Mouse (Mus musculus) hindbrain, embryonic 16.5 days (tissue): ENCODE measurements around the gene Faf2. TPM values are rescaled to one million over a fixed set of nuclear protein-coding genes. Genes with fewer than 3 reads are reported as not detected.

Experiments used
- ATAC-seq: fragments of 200-750 bp; cut with Nextera tagmentation; 2 replicates; pipeline ENCODE4 v1.8.0; 2017; ENCODE audit warnings: moderate TSS enrichment, moderate library complexity
- H3K27ac ChIP-seq: fragments of 300-500 bp; sonication (generic); 2 replicates; pipeline ENCODE4 v1.5.1; 2014; ENCODE audit warnings: low read depth, mild to moderate bottlenecking, control low read depth, low read length, moderate library complexity
- H3K27me3 ChIP-seq: fragments of 300-500 bp; sonication (generic); replicated peaks from 2 replicates; pipeline ENCODE4 v1.6.1; 2014; ENCODE audit warnings: low read length; ENCODE audit not compliant: control insufficient read depth, insufficient read depth
- H3K36me3 ChIP-seq: fragments of 300-500 bp; sonication (generic); 2 replicates; pipeline ENCODE4 v1.6.1; 2014; ENCODE audit warnings: mild to moderate bottlenecking, low read length, moderate library complexity, mixed read lengths; ENCODE audit not compliant: control insufficient read depth, insufficient read depth
- H3K4me1 ChIP-seq: fragments of 300-500 bp; sonication (generic); 2 replicates; pipeline ENCODE4 v1.6.1; 2014; ENCODE audit warnings: low read depth, low read length; ENCODE audit not compliant: control insufficient read depth, insufficient read depth
- H3K4me2 ChIP-seq: fragments of 300-500 bp; sonication (generic); 2 replicates; pipeline ENCODE4 v1.6.1; 2014; ENCODE audit warnings: mild to moderate bottlenecking, low read length, control low read depth, moderate library complexity
- H3K4me3 ChIP-seq: fragments of 300-500 bp; sonication (generic); 2 replicates; pipeline ENCODE4 v1.5.1; 2014; ENCODE audit warnings: mild to moderate bottlenecking, low read length, control low read depth, moderate library complexity
- H3K9ac ChIP-seq: fragments of 300-500 bp; sonication (generic); 2 replicates; pipeline ENCODE4 v1.6.1; 2014; ENCODE audit warnings: low read depth, mild to moderate bottlenecking, control low read depth, low read length, moderate library complexity
- H3K9me3 ChIP-seq: fragments of 300-500 bp; sonication (generic); 2 replicates; pipeline ENCODE4 v1.6.1; 2014; ENCODE audit warnings: mild to moderate bottlenecking, low read length, moderate library complexity; ENCODE audit not compliant: control insufficient read depth
- WGBS: fragments of 180-500 bp; shearing (Covaris S2); extraction: QIAGEN DNeasy Blood & Tissue Kit; methylation state at CpG from one replicate; pipeline ENCODE4 v1.1.7; 2014; 5-methylcytosine and 5-hydroxymethylcytosine counted together
- polyA plus RNA-seq: library from polyadenylated mRNA; unstranded; fragments of >200 nt; fragmentation: Nextera tagmentation; extraction: Ambion mirVana; gene quantifications from 2 replicates; pipeline ENCODE4 v1.2.1, GENCODE M21; 2015

Gene Faf2
- 61.9 and 64.7 TPM in 2 replicates for polyA plus RNA-seq

GRCm38 (mm10) chr13:54621155-54621932 lies at the start of gene Faf2:
Faf2 (plus strand) TSS chr13:54621784.
- H3K9me3 ChIP-seq = no peaks in the 10 kb centered on the region
- H3K4me1 ChIP-seq = peaks cover 12% of the 10 kb centered on the region
- peak within 1 kb of the TSS; percentile 75 for H3K27ac ChIP-seq
- H3K9ac ChIP-seq = peak within 1 kb of the TSS; percentile 73
- H3K4me3 ChIP-seq = peak within 1 kb of the TSS; percentile 72
- peak within 1 kb of the TSS; percentile 88 for H3K4me2 ChIP-seq
- no peaks in the 10 kb centered on the region for H3K36me3 ChIP-seq
- ATAC-seq = peak; percentile 98
- H3K27me3 ChIP-seq = no peaks in the 10 kb centered on the region
- WGBS = 13% methylated on average over 41 of the region's 44 CpGs

GRCm38 (mm10) chr13:54572621-54573020 lies 49.0 kb upstream of the Faf2 start:
- Histone ChIP-seq H3K9me3 (no peaks in the 10 kb centered on the region), H3K4me2 (no peak overlapping the region), H3K27ac (no peak overlapping the region), H3K9ac (no peak overlapping the region), H3K36me3 (peaks cover 3% of the 10 kb centered on the region; the same call in 1 of the 2 replicates), H3K4me1 (peaks cover 22% of the 10 kb centered on the region), H3K27me3 (peaks cover 3% of the 10 kb centered on the region; the same call in 1 of the 2 replicates), H3K4me3 (no peak overlapping the region)
- no peak for ATAC-seq
- 90% methylated on average over 4 of the region's 4 CpGs for WGBS

GRCm38 (mm10) chr13:54574854-54575481 lies 46.6 kb upstream of the Faf2 start, which contains the start of gene Arl10:
Arl10 (plus strand) TSS chr13:54575015.
- Histone ChIP-seq H3K36me3 (peaks cover 9% of the 10 kb centered on the region), H3K9ac (peak within 1 kb of the TSS; percentile 99), H3K9me3 (no peaks in the 10 kb centered on the region), H3K27me3 (peaks cover 3% of the 10 kb centered on the region; the same call in 1 of the 2 replicates), H3K4me3 (peak within 1 kb of the TSS; percentile 99), H3K4me2 (peak within 1 kb of the TSS; percentile 94), H3K27ac (peak within 1 kb of the TSS; percentile 85), H3K4me1 (peaks cover 22% of the 10 kb centered on the region)
- WGBS = under 1% methylated on average over 52 of the region's 55 CpGs
- peak; percentile 95 for ATAC-seq

- Histone ChIP-seq H3K27ac (peak overlapping the region; percentile 85), H3K4me2 (peak overlapping the region; percentile 94), H3K27me3 (peaks cover 3% of the 10 kb centered on the region; the same call in 1 of the 2 replicates), H3K9ac (peak overlapping the region; percentile 99), H3K4me1 (peaks cover 22% of the 10 kb centered on the region), H3K36me3 (peaks cover 12% of the 10 kb centered on the region), H3K4me3 (peak overlapping the region; percentile 99), H3K9me3 (no peaks in the 10 kb centered on the region)
- ATAC-seq = no peak
- under 1% methylated on average over 19 of the region's 19 CpGs for WGBS
Observed at GRCm38 (mm10) chr13:54575489-54575888, 46.1 kb upstream of the Faf2 start.

GRCm38 (mm10) chr13:54577652-54578507 lies 43.7 kb upstream of the Faf2 start:
- H3K9ac ChIP-seq = no peak overlapping the region; the same call in 1 of the 2 replicates
- H3K4me3 ChIP-seq = no peak overlapping the region
- H3K36me3 ChIP-seq = peaks cover 21% of the 10 kb centered on the region
- H3K27me3 ChIP-seq = no peaks in the 10 kb centered on the region
- no peak for ATAC-seq
- no peaks in the 10 kb centered on the region for H3K9me3 ChIP-seq
- no peak overlapping the region for H3K27ac ChIP-seq
- H3K4me2 ChIP-seq = no peak overlapping the region; the same call in 1 of the 2 replicates
- peaks cover 22% of the 10 kb centered on the region for H3K4me1 ChIP-seq
- 82% methylated on average over 21 of the region's 21 CpGs for WGBS

- WGBS = 83% methylated on average over 2 of the region's 2 CpGs
Observed at GRCm38 (mm10) chr13:54581385-54581784, 40.2 kb upstream of the Faf2 start.

GRCm38 (mm10) chr13:54582126-54582525 lies 39.5 kb upstream of the Faf2 start:
- H3K4me1 ChIP-seq = peaks cover 1% of the 10 kb centered on the region; the same call in 1 of the 2 replicates
- no peak overlapping the region; the same call in 1 of the 2 replicates for H3K27ac ChIP-seq
- H3K9me3 ChIP-seq = no peaks in the 10 kb centered on the region
- H3K9ac ChIP-seq = no peak overlapping the region
- no peak overlapping the region for H3K4me3 ChIP-seq
- WGBS = 66% methylated on average over 10 of the region's 10 CpGs
- no peaks in the 10 kb centered on the region for H3K27me3 ChIP-seq
- no peak for ATAC-seq
- H3K36me3 ChIP-seq = peaks cover 27% of the 10 kb centered on the region
- H3K4me2 ChIP-seq = no peak overlapping the region

More at GRCm38 (mm10) chr13:54581385-54581784, 40.2 kb upstream of the Faf2 start:
- H3K27ac ChIP-seq = no peak overlapping the region
- no peak overlapping the region for H3K4me2 ChIP-seq
- H3K4me3 ChIP-seq = no peak overlapping the region
- H3K4me1 ChIP-seq = peaks cover 9% of the 10 kb centered on the region; the same call in 1 of the 2 replicates
- H3K9me3 ChIP-seq = no peaks in the 10 kb centered on the region
- no peak for ATAC-seq
- H3K9ac ChIP-seq = no peak overlapping the region
- peaks cover 30% of the 10 kb centered on the region for H3K36me3 ChIP-seq
- H3K27me3 ChIP-seq = no peaks in the 10 kb centered on the region

GRCm38 (mm10) chr13:54582860-54583259 lies 38.7 kb upstream of the Faf2 start:
- Histone ChIP-seq H3K4me3 (no peak overlapping the region), H3K36me3 (peaks cover 27% of the 10 kb centered on the region), H3K4me2 (no peak overlapping the region), H3K4me1 (no peaks in the 10 kb centered on the region), H3K27me3 (no peaks in the 10 kb centered on the region), H3K27ac (no peak overlapping the region), H3K9me3 (no peaks in the 10 kb centered on the region), H3K9ac (no peak overlapping the region)
- WGBS = 90% methylated on average over 5 of the region's 5 CpGs
- no peak for ATAC-seq
